Mouse (Mus musculus): ENCODE measurements around the gene Dll4. TPM values are rescaled to one million over a fixed set of nuclear protein-coding genes. Genes with fewer than 3 reads are reported as not detected.

Gene Dll4
- polyA plus RNA-seq, 1 experiment from 2014 or later, result 7.7 TPM

DNA sequence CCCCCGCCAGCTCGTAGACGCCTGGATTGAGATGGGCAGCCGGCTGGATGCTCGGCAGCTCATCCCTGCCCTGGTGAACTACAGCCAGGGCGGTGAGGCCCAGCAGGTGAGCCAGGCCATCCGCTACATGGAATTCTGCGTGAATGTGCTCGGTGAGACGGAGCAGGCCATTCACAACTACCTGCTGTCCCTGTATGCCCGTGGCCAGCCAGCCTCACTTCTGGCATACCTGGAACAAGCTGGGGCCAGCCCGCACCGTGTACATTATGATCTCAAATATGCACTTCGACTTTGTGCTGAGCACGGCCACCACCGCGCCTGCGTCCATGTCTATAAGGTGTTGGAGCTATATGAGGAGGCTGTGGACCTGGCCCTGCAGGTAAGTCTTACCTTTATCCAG is 31.2 kb upstream of the Dll4 start:
- H3K4me3 ChIP-seq, result no peak overlapping the region
- no peak overlapping the region for H3K9ac ChIP-seq
- H3K36me3 ChIP-seq, result peaks cover 90% of the 10 kb centered on the region
- no peak overlapping the region for H3K4me2 ChIP-seq
- H3K27ac ChIP-seq (replicated peaks), result no peak overlapping the region
- H3K9me3 ChIP-seq, result no peaks in the 10 kb centered on the region
- WGBS, result 94% methylated on average over 18 of the region's 18 CpGs
- peaks cover 8% of the 10 kb centered on the region for H3K4me1 ChIP-seq
- H3K27me3 ChIP-seq (replicated peaks), result no peaks in the 10 kb centered on the region
- ATAC-seq (ENCODE audit: extremely low read depth, insufficient number of reproducible peaks, low FRiP score, low TSS enrichment), result no peak

DNA sequence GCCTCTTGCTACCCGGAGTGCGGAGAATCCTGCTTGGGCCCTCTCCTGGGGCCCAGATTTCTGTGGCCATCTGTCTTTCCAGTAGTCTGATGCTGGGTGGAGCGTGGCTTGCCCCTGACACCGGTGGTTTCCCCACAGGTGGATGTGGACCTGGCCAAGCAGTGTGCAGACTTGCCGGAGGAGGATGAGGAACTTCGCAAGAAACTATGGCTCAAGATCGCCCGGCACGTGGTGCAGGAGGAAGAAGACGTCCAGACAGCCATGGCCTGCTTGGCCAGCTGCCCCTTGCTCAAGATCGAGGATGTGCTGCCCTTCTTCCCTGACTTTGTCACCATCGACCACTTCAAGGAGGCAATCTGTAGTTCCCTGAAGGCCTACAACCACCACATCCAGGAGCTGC is 28.8 kb upstream of the Dll4 start:
- ATAC-seq (ENCODE audit: extremely low read depth, insufficient number of reproducible peaks, low FRiP score, low TSS enrichment), result no peak
- H3K9ac ChIP-seq, result no peak overlapping the region
- no peak overlapping the region for H3K4me3 ChIP-seq
- peaks cover 18% of the 10 kb centered on the region for H3K4me1 ChIP-seq
- no peaks in the 10 kb centered on the region for H3K27me3 ChIP-seq (replicated peaks)
- no peak overlapping the region for H3K4me2 ChIP-seq
- H3K36me3 ChIP-seq, result peaks cover 72% of the 10 kb centered on the region
- no peaks in the 10 kb centered on the region for H3K9me3 ChIP-seq
- 85% methylated on average over 12 of the region's 12 CpGs for WGBS
- H3K27ac ChIP-seq (replicated peaks), result no peak overlapping the region

DNA sequence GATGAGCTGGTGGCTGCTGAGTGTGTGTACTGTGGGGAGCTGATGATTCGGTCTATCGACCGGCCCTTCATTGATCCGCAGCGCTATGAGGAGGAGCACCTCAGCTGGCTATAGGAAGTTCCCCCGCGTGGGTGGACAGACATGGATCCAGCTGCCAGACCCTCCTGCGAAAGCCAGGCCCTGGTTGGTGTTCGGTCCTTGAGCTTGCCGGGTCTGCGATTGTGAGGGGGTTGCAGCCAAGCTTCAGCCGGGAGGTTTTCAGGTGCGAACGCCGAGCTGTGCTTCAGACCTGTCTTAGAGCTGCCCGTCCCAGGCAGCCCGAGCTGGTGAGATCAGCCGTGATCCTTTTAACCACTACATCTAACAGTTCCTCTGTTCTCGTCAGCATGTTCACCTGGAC is 28.1 kb upstream of the Dll4 start:
- Histone ChIP-seq H3K27me3 (replicated peaks) (no peaks in the 10 kb centered on the region), H3K4me2 (no peak overlapping the region), H3K4me1 (peaks cover 18% of the 10 kb centered on the region), H3K9ac (no peak overlapping the region), H3K4me3 (no peak overlapping the region), H3K9me3 (no peaks in the 10 kb centered on the region), H3K27ac (replicated peaks) (no peak overlapping the region), H3K36me3 (peaks cover 64% of the 10 kb centered on the region)
- 91% methylated on average over 19 of the region's 19 CpGs for WGBS
- no peak for ATAC-seq (ENCODE audit: extremely low read depth, insufficient number of reproducible peaks, low FRiP score, low TSS enrichment)

DNA sequence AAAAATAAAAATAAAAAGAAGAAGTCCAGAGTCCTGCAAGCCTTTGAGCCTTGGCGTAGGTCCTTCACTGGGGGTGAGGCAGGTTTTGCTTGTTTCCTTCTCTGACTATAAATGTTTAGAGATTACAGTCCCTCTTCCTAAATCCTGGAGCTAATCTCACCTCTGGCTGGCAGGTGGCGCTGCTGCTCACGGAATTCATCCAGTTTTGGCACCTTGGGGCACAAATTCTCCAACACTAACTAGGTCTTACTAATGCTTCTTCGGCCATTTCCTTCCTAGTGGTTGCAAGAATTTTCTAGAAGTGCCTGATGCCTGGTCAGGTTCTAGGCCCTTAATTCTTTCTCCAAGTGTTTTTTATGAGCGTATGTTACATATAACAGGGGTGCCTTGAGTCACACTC is 27.3 kb upstream of the Dll4 start:
- Histone ChIP-seq H3K36me3 (peaks cover 56% of the 10 kb centered on the region), H3K9ac (no peak overlapping the region)
- 45% methylated on average over 5 of the region's 5 CpGs for WGBS

DNA sequence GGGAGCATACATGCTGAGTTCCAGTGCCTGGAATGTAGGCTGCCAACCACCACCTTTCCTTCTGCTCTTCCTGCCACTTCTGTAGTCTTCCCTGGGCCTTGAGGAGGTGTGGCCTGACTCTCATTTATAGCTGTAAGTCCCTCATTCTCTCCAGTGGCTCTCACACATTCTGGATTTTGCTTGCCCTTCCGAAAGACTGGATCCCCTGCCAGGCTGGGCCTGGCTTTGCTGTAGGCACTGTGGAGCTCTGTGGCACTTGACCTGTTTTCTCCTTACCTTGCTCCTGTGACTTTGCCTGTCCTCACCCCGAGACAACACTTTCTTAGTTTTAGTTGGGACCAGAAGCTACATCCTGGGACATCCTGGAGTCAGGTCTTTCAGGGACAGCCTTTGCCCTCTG is 26.7 kb upstream of the Dll4 start:
- no peaks in the 10 kb centered on the region for H3K9me3 ChIP-seq
- no peak overlapping the region for H3K4me3 ChIP-seq
- ATAC-seq (ENCODE audit: extremely low read depth, insufficient number of reproducible peaks, low FRiP score, low TSS enrichment), result no peak
- H3K36me3 ChIP-seq, result peaks cover 51% of the 10 kb centered on the region
- WGBS, result 83% methylated on average over 2 of the region's 2 CpGs
- no peak overlapping the region for H3K4me2 ChIP-seq
- H3K27ac ChIP-seq (replicated peaks), result peak overlapping the region; percentile 87; the same call in 1 of the 2 replicates
- H3K9ac ChIP-seq, result no peak overlapping the region
- H3K4me1 ChIP-seq, result peaks cover 18% of the 10 kb centered on the region
- H3K27me3 ChIP-seq (replicated peaks), result no peaks in the 10 kb centered on the region

More for the DNA sequence above, 27.3 kb upstream of the Dll4 start:
- H3K27me3 ChIP-seq (replicated peaks), result no peaks in the 10 kb centered on the region
- H3K4me2 ChIP-seq, result no peak overlapping the region
- peaks cover 18% of the 10 kb centered on the region for H3K4me1 ChIP-seq
- H3K4me3 ChIP-seq, result no peak overlapping the region
- ATAC-seq (ENCODE audit: extremely low read depth, insufficient number of reproducible peaks, low FRiP score, low TSS enrichment), result no peak
- no peaks in the 10 kb centered on the region for H3K9me3 ChIP-seq
- H3K27ac ChIP-seq (replicated peaks), result 0 out of 2 replicates have a peak overlapping the region, but pooled peaks have one; percentile 87

DNA sequence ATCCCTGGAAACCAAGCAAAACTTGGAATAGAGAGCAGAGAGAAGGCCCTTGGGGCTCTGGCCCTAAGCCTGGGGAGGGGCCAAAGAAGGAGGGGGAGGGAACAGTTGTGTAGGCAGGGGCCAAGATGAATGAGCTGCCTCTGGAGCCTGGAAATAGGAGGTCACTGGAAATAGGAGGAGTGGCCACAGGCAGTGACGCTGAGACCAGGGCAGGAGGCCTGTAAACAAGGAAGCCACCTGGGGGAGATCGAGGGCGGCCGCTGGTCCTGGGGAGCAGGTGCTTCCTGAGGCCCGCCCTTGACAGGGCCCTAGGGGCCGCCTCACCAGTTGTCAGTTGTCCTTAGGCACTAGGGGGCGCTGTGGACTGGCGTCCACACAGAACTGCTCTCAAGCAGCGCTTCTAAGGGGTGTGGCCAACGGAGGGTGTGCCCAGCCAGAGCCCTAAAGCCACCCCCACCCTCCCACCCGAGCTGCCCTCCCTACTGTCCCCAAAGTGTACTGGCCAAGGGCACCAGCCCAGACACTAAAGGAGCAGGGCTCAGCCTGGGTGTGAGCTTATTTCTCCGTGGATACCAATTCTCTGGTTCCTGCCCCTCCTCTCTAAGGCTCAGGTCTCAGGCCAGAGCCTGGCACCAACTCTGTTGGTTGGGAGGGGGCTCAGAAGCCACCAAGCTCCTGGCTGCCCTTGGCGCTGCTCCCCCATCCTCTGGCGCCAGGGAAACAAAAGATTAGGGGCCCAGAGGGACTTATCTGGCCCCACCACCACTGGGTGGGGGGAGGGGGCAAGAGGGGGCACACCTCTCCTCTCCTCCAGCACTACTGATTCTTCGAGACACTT is 25.4 kb upstream of the Dll4 start:
- Histone ChIP-seq H3K9me3 (no peaks in the 10 kb centered on the region), H3K4me1 (peaks cover 31% of the 10 kb centered on the region), H3K27me3 (replicated peaks) (no peaks in the 10 kb centered on the region), H3K4me3 (peak overlapping the region; percentile 34), H3K36me3 (peaks cover 37% of the 10 kb centered on the region), H3K9ac (peak overlapping the region; percentile 79), H3K4me2 (peak overlapping the region; percentile 68), H3K27ac (replicated peaks) (peak overlapping the region; percentile 87)
- WGBS, result 2% methylated on average over 15 of the region's 15 CpGs
- peak; percentile 85 for ATAC-seq (ENCODE audit: extremely low read depth, insufficient number of reproducible peaks, low FRiP score, low TSS enrichment)

DNA sequence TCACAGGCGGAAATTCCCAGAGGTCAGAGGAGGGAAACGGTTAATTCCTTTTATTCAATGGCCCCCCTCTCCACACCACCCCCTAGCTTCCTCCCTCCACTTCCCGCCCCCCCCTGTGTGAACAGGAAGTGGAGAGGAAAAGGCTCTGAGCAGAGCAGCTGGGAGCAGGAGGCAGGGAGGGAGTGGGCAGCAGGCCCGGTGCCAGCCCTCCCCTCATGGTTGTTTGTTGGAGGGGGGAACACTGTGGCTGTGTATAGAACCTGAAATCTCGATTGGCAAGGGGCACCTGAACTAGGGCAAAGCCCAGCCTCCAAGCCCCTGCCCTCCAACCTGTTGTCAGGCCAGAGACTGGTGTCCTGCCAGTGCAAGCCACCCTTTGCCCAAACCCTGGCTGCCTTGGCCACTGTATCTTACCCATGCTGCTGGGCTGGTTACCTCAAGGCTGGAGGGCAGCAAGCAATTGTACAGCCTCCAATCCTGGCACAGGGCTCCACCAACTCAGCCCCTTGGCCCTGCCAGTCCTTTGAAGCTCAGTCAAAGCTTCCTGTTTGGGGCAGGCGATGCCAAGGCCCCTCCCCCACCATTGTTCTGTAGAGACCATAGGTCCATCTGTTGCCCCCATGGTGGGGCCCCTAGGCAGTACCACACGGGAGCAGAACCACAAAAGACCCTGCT is 24.6 kb upstream of the Dll4 start:
- H3K9ac ChIP-seq, result peak overlapping the region; percentile 79
- peaks cover 33% of the 10 kb centered on the region for H3K4me1 ChIP-seq
- peak overlapping the region; percentile 87 for H3K27ac ChIP-seq (replicated peaks)
- peaks cover 33% of the 10 kb centered on the region for H3K36me3 ChIP-seq
- H3K27me3 ChIP-seq (replicated peaks), result no peaks in the 10 kb centered on the region
- no peaks in the 10 kb centered on the region for H3K9me3 ChIP-seq
- 46% methylated on average over 7 of the region's 7 CpGs for WGBS
- H3K4me2 ChIP-seq, result peak overlapping the region; percentile 68
- peak overlapping the region; percentile 34; the same call in 1 of the 2 replicates for H3K4me3 ChIP-seq
- ATAC-seq (ENCODE audit: extremely low read depth, insufficient number of reproducible peaks, low FRiP score, low TSS enrichment), result peak; percentile 12; the same call in 1 of the 2 replicates

DNA sequence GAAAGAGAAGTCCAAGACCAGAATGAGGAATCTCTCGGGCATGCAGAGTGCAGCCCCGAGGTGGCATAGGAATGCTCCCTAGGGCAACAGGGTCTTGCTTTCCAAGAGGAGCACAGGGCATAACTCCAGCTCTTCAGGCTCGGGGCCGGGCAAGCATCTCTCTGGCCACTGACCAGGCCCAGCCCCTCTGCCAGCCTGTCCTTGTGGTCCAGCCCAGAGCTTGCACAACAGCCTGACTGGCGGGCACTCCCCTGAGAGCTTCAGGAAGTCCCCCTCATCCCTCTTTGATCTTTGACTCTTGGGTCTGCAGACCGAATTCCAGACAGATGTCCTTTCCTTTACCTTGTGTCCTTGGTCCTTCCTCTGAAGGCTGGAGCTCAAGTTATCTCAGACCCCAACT is 22.7 kb upstream of the Dll4 start:
- Histone ChIP-seq H3K9me3 (no peaks in the 10 kb centered on the region), H3K4me3 (no peak overlapping the region), H3K9ac (no peak overlapping the region), H3K4me2 (no peak overlapping the region), H3K27ac (replicated peaks) (no peak overlapping the region), H3K27me3 (replicated peaks) (no peaks in the 10 kb centered on the region), H3K4me1 (peaks cover 33% of the 10 kb centered on the region), H3K36me3 (peaks cover 16% of the 10 kb centered on the region)
- no peak for ATAC-seq (ENCODE audit: extremely low read depth, insufficient number of reproducible peaks, low FRiP score, low TSS enrichment)
- 73% methylated on average over 6 of the region's 6 CpGs for WGBS

DNA sequence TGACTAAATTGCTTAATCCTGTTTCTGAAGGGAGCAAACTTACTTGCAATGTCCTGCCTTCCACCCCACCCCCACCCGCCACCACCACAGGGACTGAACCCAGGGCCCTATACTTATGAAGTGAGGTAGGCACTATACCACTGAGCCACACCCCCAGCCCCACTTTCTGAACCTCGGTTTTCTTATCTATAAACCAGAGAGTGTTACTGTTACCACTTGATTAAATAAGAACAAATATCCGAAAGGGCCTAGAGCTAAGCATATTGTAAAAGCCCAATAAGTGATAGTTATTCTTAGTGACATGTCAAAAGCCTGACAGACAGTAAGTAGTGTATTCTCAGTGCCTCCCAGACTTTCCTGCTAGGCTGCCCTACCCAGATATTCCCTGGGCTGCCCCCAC is 21.2 kb upstream of the Dll4 start:
- Histone ChIP-seq H3K4me1 (peaks cover 33% of the 10 kb centered on the region), H3K4me2 (no peak overlapping the region), H3K27me3 (replicated peaks) (no peaks in the 10 kb centered on the region), H3K4me3 (no peak overlapping the region), H3K9me3 (no peaks in the 10 kb centered on the region), H3K36me3 (peaks cover under 1% of the 10 kb centered on the region; the same call in 1 of the 2 replicates), H3K27ac (replicated peaks) (no peak overlapping the region), H3K9ac (0 out of 2 replicates have a peak overlapping the region, but pooled peaks have one; percentile 17)
- 37% methylated on average over 3 of the region's 3 CpGs for WGBS
- no peak for ATAC-seq (ENCODE audit: extremely low read depth, insufficient number of reproducible peaks, low FRiP score, low TSS enrichment)

DNA sequence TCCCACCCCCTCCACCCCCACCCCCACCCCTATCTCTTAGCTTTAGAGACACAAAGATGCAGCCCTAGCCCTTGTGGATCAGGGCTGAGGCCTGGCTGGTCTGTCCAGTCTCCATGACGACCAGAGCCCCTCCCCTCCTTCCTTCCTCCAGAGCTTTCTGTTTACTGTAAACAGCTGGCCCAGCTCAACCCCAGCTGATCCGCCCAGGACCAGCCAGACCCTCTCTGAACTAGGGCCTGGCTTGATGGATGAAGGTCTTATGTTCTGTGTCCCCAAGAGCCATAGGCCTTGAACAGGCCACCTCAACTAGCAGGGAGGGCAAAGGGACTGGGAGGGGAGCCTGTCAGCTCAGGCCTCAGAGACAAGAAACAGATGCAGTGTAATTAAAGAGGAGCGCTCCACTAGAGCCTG is 20.8 kb upstream of the Dll4 start:
- ATAC-seq (ENCODE audit: extremely low read depth, insufficient number of reproducible peaks, low FRiP score, low TSS enrichment), result no peak
- Histone ChIP-seq H3K4me1 (peaks cover 32% of the 10 kb centered on the region), H3K4me2 (no peak overlapping the region), H3K36me3 (no peaks in the 10 kb centered on the region), H3K27me3 (replicated peaks) (no peaks in the 10 kb centered on the region), H3K9ac (0 out of 2 replicates have a peak overlapping the region, but pooled peaks have one; percentile 17), H3K4me3 (no peak overlapping the region), H3K27ac (replicated peaks) (peak overlapping the region; percentile 49; the same call in 1 of the 2 replicates), H3K9me3 (no peaks in the 10 kb centered on the region)
- WGBS, result 20% methylated on average over 3 of the region's 3 CpGs

DNA sequence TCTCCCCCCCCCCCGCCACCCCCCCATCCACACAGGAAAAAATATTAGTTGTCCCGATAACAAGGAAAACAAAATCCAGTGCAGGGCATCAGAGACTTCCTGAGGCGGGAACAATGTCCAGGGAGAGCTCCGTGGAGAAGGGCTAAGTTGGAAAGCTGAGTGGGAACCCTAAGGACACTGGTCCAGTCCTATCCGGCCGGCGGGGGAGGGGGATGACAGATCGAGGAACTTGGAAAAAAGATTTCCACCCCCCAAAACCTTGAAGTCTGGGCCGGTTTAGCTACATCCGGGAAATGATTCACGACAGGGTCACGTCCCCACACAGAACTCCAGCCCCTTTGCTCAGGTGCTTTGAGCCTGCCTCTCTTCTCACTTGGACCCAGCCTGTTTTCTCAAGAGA is 14.0 kb upstream of the Dll4 start:
- no peaks in the 10 kb centered on the region for H3K36me3 ChIP-seq
- WGBS, result 36% methylated on average over 12 of the region's 12 CpGs
- no peak overlapping the region for H3K4me3 ChIP-seq
- peaks cover 14% of the 10 kb centered on the region for H3K4me1 ChIP-seq
- no peak overlapping the region for H3K4me2 ChIP-seq
- peak; percentile 44; the same call in 1 of the 2 replicates for ATAC-seq (ENCODE audit: extremely low read depth, insufficient number of reproducible peaks, low FRiP score, low TSS enrichment)
- peaks cover 12% of the 10 kb centered on the region; the same call in 1 of the 2 replicates for H3K27me3 ChIP-seq (replicated peaks)
- no peaks in the 10 kb centered on the region for H3K9me3 ChIP-seq
- H3K27ac ChIP-seq (replicated peaks), result 0 out of 2 replicates have a peak overlapping the region, but pooled peaks have one; percentile 41
- no peak overlapping the region for H3K9ac ChIP-seq
